21 mouse cellular contexts compared by ENCODE assay signal in genomic region chr10:71146681-71147615, GRCm38 (mm10). TPM values are rescaled to one million over a fixed set of nuclear protein-coding genes. Genes with fewer than 3 reads are reported as not detected.
DNase-seq lines count a peak whose midpoint lies in the region; ATAC-seq and TF ChIP-seq lines count a peak whose summit lies in the region.
"Had no signal": no experiment of that assay in that cellular context is flagged by ENCODE, and none has a peak within 500 bp of the region (broad histone marks: within the 10 kb centered on the region; RNA-seq: fewer than 3 reads in every experiment).

No protein-coding gene starts in this region.

- H3K9me3 ChIP-seq in forebrain, postnatal 0 days (ENCODE audit: low read length): no peaks in the 10 kb centered on the region
- H3K9me3 ChIP-seq in forebrain, embryonic 10.5 days: no peaks in the 10 kb centered on the region
- H3K9me3 ChIP-seq in hindbrain, embryonic 12.5 days (replicated peaks): 0 out of 2 replicates have a peak, but pooled peaks cover 8% of the 10 kb centered on the region
- H3K9me3 ChIP-seq: heart, embryonic 15.5 days; liver, embryonic 12.5 days had no signal

- intact Hi-C loops in left cerebral cortex, postnatal 4 days (cut with DNase I): no loop called here

- no peak overlapping the region for H3K4me3 ChIP-seq in forebrain, postnatal 0 days (ENCODE audit: low read depth, low read length)
- no peak overlapping the region for H3K4me3 ChIP-seq in forebrain, embryonic 10.5 days
- no peak overlapping the region for H3K4me3 ChIP-seq in hindbrain, embryonic 12.5 days
- H3K4me3 ChIP-seq: embryonic facial prominence, embryonic 10.5 days; heart, embryonic 15.5 days; liver, embryonic 12.5 days; megakaryocyte, embryonic 14.5 days had no signal

- H3K36me3 ChIP-seq in forebrain, postnatal 0 days (ENCODE audit: insufficient read depth): no peaks in the 10 kb centered on the region
- H3K36me3 ChIP-seq in forebrain, embryonic 10.5 days (replicated peaks): no peaks in the 10 kb centered on the region
- no peaks in the 10 kb centered on the region for H3K36me3 ChIP-seq in hindbrain, embryonic 12.5 days
- H3K36me3 ChIP-seq: embryonic facial prominence, embryonic 10.5 days; heart, embryonic 15.5 days; liver, embryonic 12.5 days had no signal

- no peak overlapping the region for H3K9ac ChIP-seq in forebrain, postnatal 0 days
- H3K9ac ChIP-seq in hindbrain, embryonic 12.5 days: no peak overlapping the region
- H3K9ac ChIP-seq: heart, embryonic 15.5 days; liver, embryonic 12.5 days had no signal

- ATAC-seq in forebrain, postnatal 0 days: no peak
- no peak for ATAC-seq in hindbrain, embryonic 12.5 days (ENCODE audit: low FRiP score)
- ATAC-seq: hindbrain, postnatal 0 days; liver, embryonic 12.5 days had no signal

- H3K4me2 ChIP-seq in forebrain, postnatal 0 days (ENCODE audit: low read depth): no peak overlapping the region
- H3K4me2 ChIP-seq in hindbrain, embryonic 12.5 days (replicated peaks): no peak overlapping the region
- H3K4me2 ChIP-seq: heart, embryonic 15.5 days; liver, embryonic 12.5 days had no signal

- H3K27me3 ChIP-seq in forebrain, postnatal 0 days (ENCODE audit: insufficient read depth, low read length): no peaks in the 10 kb centered on the region
- no peaks in the 10 kb centered on the region for H3K27me3 ChIP-seq in forebrain, embryonic 10.5 days (ENCODE audit: poor library complexity, severe bottlenecking)
- no peaks in the 10 kb centered on the region for H3K27me3 ChIP-seq in hindbrain, embryonic 12.5 days
- H3K27me3 ChIP-seq: heart, embryonic 15.5 days; liver, embryonic 12.5 days; megakaryocyte, embryonic 14.5 days had no signal

- 74% methylated on average over 15 of the region's 15 CpGs for WGBS in forebrain, postnatal 0 days
- WGBS in forebrain, embryonic 10.5 days: 93% methylated on average over 15 of the region's 15 CpGs
- 83% methylated on average over 15 of the region's 15 CpGs for WGBS in hindbrain, embryonic 12.5 days

- TF ChIP-seq CTCF in forebrain, postnatal 0 days (IDR thresholded peaks at IDR 0.05; ENCODE audit: low read depth): no peak

- no peaks in the 10 kb centered on the region for H3K4me1 ChIP-seq in forebrain, postnatal 0 days (ENCODE audit: insufficient read depth)
- peaks cover 8% of the 10 kb centered on the region for H3K4me1 ChIP-seq in forebrain, embryonic 10.5 days
- H3K4me1 ChIP-seq in hindbrain, embryonic 12.5 days: no peaks in the 10 kb centered on the region
- H3K4me1 ChIP-seq: liver, embryonic 12.5 days; megakaryocyte, embryonic 14.5 days had no signal

- DNase-seq in forebrain, postnatal 0 days: peak; percentile 16
- DNase-seq in forebrain, embryonic 10.5 days (ENCODE audit: extremely low spot score, low spot score): no peak
- peak; percentile 17 to 42 for DNase-seq in left cerebral cortex, adult 18-20 months (ENCODE audit: low spot score in 2 of 2)
- DNase-seq in left cerebral cortex, postnatal 4 days: no peak
- DNase-seq in testis, postnatal 10 days (ENCODE audit: low spot score): peak; percentile 16
- DNase-seq in testis, postnatal 14 days (ENCODE audit: low spot score): no peak
- DNase-seq in urinary bladder, postnatal 14 days (ENCODE audit: low spot score): no peak
- DNase-seq: adrenal gland, postnatal 25 days; cerebellum, postnatal 25 days; gastrocnemius, postnatal 10 days; kidney, adult 9 months; right cerebral cortex, postnatal 25 days; thymus, postnatal 25 days had no signal

- no peak overlapping the region for H3K27ac ChIP-seq in forebrain, postnatal 0 days (ENCODE audit: low read depth, low read length)
- H3K27ac ChIP-seq in forebrain, embryonic 10.5 days: no peak overlapping the region
- H3K27ac ChIP-seq in hindbrain, embryonic 12.5 days: no peak overlapping the region
- H3K27ac ChIP-seq: embryonic facial prominence, embryonic 10.5 days; heart, embryonic 15.5 days; hindbrain, postnatal 0 days; liver, embryonic 12.5 days had no signal

RNA-seq across cellular contexts. Expression of gene Bicc1, which starts 12.6 kb away (rescaled TPM):
- total RNA-seq in forebrain, postnatal 0 days (2014; rRNA removed): 3.1 and 5.2 TPM in 2 replicates
- polyA plus RNA-seq in forebrain, postnatal 0 days (2015; fragmentation: Nextera tagmentation; extraction: Ambion mirVana): 3.4 and 4.6 TPM in 2 replicates
- polyA plus RNA-seq in forebrain, embryonic 10.5 days (2016; fragmentation: Nextera tagmentation; extraction: Ambion mirVana): 2.7 and 3.1 TPM in 2 replicates
- 1 to 10 TPM; 4.8 to 6.4 TPM for total RNA-seq in left cerebral cortex, adult 18-20 months (2021)
- 1 to 10 TPM; 6.9 to 7.0 TPM for total RNA-seq in left cerebral cortex, postnatal 4 days (2021)
- 13.7 and 17.2 TPM in 2 replicates for polyA plus RNA-seq in hindbrain, embryonic 12.5 days (2016; fragmentation: Nextera tagmentation; extraction: Ambion mirVana)
- total RNA-seq: monocyte, adult 5-6 weeks; neutrophil, adult 5-6 weeks had no signal

Comparison
In these comparisons a context has a peak if more than half of its experiments do, and no peak if none do; other contexts are left out.
1. DNase-seq: peak in forebrain, postnatal 0 days (single experiment), left cerebral cortex, adult 18-20 months (2 of 2) and testis, postnatal 10 days (single experiment); none in forebrain, embryonic 10.5 days (single experiment), left cerebral cortex, postnatal 4 days (single experiment), testis, postnatal 14 days (single experiment) and urinary bladder, postnatal 14 days (single experiment).